Mouse (Mus musculus): ENCODE measurements at regions not wholly inside any gene's neighbourhood (a gene's known extent, or its start where the extent isn't known, plus 50 kb on each side); places are given as distances from the start of the nearest gene placed in this dataset.
"Not testable (repeated sequence)": the region's sequence is repeated elsewhere in the genome, so short reads cannot be mapped to it uniquely, and the experiment has no call there.

GRCm38 (mm10) chr2:116358145-116358544 is 292.5 kb upstream of the Meis2 start:
- no peak overlapping the region for H3K27ac ChIP-seq (ENCODE audit: insufficient read depth, low read length)
- H3K4me1 ChIP-seq (ENCODE audit: control insufficient read depth, insufficient read depth, low read length), result no peaks in the 10 kb centered on the region
- H3K4me3 ChIP-seq (ENCODE audit: insufficient read depth, low read length), result no peak overlapping the region
- no peak for TF ChIP-seq CTCF (IDR thresholded peaks at IDR 0.05; ENCODE audit: extremely low read depth, insufficient read depth, low read length)

GRCm38 (mm10) chr2:116348530-116348914 is 282.9 kb upstream of the Meis2 start:
- Histone ChIP-seq H3K4me3 (ENCODE audit: insufficient read depth, low read length) (no peak overlapping the region), H3K4me1 (ENCODE audit: control insufficient read depth, insufficient read depth, low read length) (no peaks in the 10 kb centered on the region), H3K27ac (ENCODE audit: insufficient read depth, low read length) (no peak overlapping the region)
- no peak for TF ChIP-seq CTCF (IDR thresholded peaks at IDR 0.05; ENCODE audit: extremely low read depth, insufficient read depth, low read length)
- TF ChIP-seq POLR2A (IDR thresholded peaks at IDR 0.05; ENCODE audit: extremely low read depth, insufficient read depth, low read length), result no peak

GRCm38 (mm10) chr2:116347827-116348529 is 282.3 kb upstream of the Meis2 start:
- Histone ChIP-seq H3K4me3 (ENCODE audit: insufficient read depth, low read length) (no peak overlapping the region), H3K4me1 (ENCODE audit: control insufficient read depth, insufficient read depth, low read length) (no peaks in the 10 kb centered on the region), H3K27ac (ENCODE audit: insufficient read depth, low read length) (no peak overlapping the region)
- no peak for TF ChIP-seq CTCF (IDR thresholded peaks at IDR 0.05; ENCODE audit: extremely low read depth, insufficient read depth, low read length)
- no peak for TF ChIP-seq POLR2A (IDR thresholded peaks at IDR 0.05; ENCODE audit: extremely low read depth, insufficient read depth, low read length)

DNA sequence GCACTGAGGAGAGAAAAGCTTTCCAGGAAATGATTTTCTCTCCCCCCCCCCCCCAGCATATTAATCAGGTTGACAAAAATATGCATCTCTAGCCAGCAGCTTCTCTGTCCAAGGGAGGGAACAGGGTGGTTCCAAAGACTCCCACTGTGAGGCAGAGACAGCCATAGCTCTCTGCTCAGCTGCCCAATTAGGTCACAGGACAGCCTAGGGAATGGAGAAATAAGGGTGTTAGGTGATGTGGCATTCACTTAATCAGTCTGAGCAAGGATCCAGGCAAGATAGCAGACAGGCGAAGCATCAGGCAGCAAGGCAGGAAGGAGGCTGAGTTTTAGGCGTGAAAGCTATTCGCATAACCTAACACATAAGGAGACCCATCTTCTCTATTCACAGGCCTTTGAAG is 266.2 kb upstream of the Meis2 start:
- no peak overlapping the region for H3K4me3 ChIP-seq (ENCODE audit: insufficient read depth, low read length)
- H3K27ac ChIP-seq (ENCODE audit: insufficient read depth, low read length), result no peak overlapping the region
- TF ChIP-seq POLR2A (IDR thresholded peaks at IDR 0.05; ENCODE audit: extremely low read depth, insufficient read depth, low read length) (no peak), CTCF (IDR thresholded peaks at IDR 0.05; ENCODE audit: extremely low read depth, insufficient read depth, low read length) (no peak)
- H3K4me1 ChIP-seq (ENCODE audit: control insufficient read depth, insufficient read depth, low read length), result no peaks in the 10 kb centered on the region

DNA sequence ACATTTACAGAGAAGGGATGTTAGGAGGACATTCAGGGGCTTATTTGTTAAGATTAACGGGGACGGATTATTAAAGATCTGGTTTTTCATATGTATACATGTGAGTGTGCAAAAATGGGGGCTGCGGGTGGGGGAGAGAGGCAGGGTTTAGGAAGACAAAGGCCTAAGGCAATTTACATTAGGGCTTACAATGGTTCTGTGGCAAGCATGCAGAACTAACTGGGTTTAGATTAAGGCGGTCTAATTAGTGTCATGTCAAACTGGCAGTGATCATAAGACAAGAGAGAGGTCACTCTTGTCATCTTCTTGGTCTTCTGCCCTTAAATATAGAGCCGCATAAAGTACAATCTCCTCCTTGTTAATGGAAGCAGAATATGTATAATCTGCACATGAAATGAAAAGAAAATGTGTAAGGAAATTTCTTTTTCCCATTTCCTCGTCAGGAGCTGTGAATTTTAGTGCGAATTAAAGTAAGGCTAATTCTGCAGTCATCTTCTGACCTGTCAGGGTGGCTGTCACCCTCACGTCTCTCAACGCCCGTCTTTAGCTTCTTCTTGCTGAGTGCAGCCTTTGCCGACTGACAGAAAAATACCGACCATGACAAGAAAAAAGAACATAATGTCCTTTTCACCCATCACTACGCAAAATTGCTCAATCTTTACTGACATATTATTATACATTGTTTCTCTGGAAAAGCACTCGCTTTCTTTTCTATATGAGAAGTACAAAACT is 256.6 kb upstream of the Meis2 start:
- Histone ChIP-seq H3K27ac (ENCODE audit: insufficient read depth, low read length) (no peak overlapping the region), H3K4me1 (ENCODE audit: control insufficient read depth, insufficient read depth, low read length) (no peaks in the 10 kb centered on the region), H3K4me3 (ENCODE audit: insufficient read depth, low read length) (no peak overlapping the region)
- TF ChIP-seq CTCF (IDR thresholded peaks at IDR 0.05; ENCODE audit: extremely low read depth, insufficient read depth, low read length), result no peak
- no peak for TF ChIP-seq POLR2A (IDR thresholded peaks at IDR 0.05; ENCODE audit: extremely low read depth, insufficient read depth, low read length)

- Histone ChIP-seq H3K4me1 (ENCODE audit: control insufficient read depth, insufficient read depth, low read length) (no peaks in the 10 kb centered on the region), H3K4me3 (ENCODE audit: insufficient read depth, low read length) (no peak overlapping the region), H3K27ac (ENCODE audit: insufficient read depth, low read length) (no peak overlapping the region)
- TF ChIP-seq CTCF (IDR thresholded peaks at IDR 0.05; ENCODE audit: extremely low read depth, insufficient read depth, low read length) (no peak), POLR2A (IDR thresholded peaks at IDR 0.05; ENCODE audit: extremely low read depth, insufficient read depth, low read length) (no peak)
These were observed 233.9 kb upstream of the Meis2 start for GRCm38 (mm10) chr2:116299551-116299950.

DNA sequence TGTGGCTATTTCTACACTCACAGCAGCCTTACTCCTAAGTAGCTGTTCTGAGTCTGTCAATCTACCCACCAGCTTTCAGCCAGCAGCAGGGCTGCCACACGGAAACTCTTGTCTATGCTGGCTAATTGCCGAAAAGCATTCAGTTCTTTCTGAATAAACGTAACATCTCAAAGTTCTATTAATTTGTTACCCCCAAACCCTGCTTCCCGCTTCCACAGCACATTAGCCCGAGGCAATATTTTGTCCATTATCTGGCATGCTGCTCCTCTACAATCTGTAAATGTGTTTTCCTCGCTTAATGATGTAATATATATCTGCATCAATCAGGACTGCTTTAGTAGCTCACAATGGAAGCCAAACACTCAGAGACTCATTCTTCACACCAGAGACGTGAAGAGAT is 224.2 kb upstream of the Meis2 start:
- Histone ChIP-seq H3K4me3 (ENCODE audit: insufficient read depth, low read length) (no peak overlapping the region), H3K4me1 (ENCODE audit: control insufficient read depth, insufficient read depth, low read length) (0 out of 2 replicates have a peak, but pooled peaks cover 2% of the 10 kb centered on the region), H3K27ac (ENCODE audit: insufficient read depth, low read length) (no peak overlapping the region)
- TF ChIP-seq CTCF (IDR thresholded peaks at IDR 0.05; ENCODE audit: extremely low read depth, insufficient read depth, low read length), result no peak
- no peak for TF ChIP-seq POLR2A (IDR thresholded peaks at IDR 0.05; ENCODE audit: extremely low read depth, insufficient read depth, low read length)

DNA sequence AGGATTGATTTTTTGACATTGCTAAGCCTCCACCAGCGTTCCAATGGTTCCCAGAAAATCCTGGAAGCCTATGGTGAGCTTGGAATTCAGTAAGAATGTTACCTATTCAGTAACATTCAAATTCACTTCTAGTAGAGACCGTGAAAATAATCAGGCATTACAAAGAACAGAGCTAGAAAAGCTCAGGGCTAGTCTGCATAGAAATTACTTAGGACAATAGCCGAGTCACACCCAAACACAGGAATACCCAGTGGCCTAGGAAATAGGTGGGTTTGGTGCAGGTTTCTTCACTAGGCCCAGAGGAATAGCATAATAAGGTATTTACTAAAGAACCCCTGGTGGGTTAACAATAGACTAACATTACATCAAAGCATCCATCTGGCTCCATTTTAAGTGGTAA is 177.6 kb upstream of the Meis2 start:
- not testable (repeated sequence) for H3K4me1 ChIP-seq (ENCODE audit: control insufficient read depth, insufficient read depth, low read length); H3K27ac ChIP-seq (ENCODE audit: insufficient read depth, low read length); H3K4me3 ChIP-seq (ENCODE audit: insufficient read depth, low read length)

- H3K4me1 ChIP-seq (ENCODE audit: control insufficient read depth, insufficient read depth, low read length), result no peaks in the 10 kb centered on the region
- no peak overlapping the region for H3K4me3 ChIP-seq (ENCODE audit: insufficient read depth, low read length)
- TF ChIP-seq POLR2A (IDR thresholded peaks at IDR 0.05; ENCODE audit: extremely low read depth, insufficient read depth, low read length) (no peak), CTCF (IDR thresholded peaks at IDR 0.05; ENCODE audit: extremely low read depth, insufficient read depth, low read length) (no peak)
- no peak overlapping the region for H3K27ac ChIP-seq (ENCODE audit: insufficient read depth, low read length)
These were observed 171.1 kb upstream of the Meis2 start for GRCm38 (mm10) chr2:116236731-116237130.

- H3K27ac ChIP-seq (ENCODE audit: insufficient read depth, low read length), result no peak overlapping the region
- no peaks in the 10 kb centered on the region for H3K4me1 ChIP-seq (ENCODE audit: control insufficient read depth, insufficient read depth, low read length)
- TF ChIP-seq POLR2A (IDR thresholded peaks at IDR 0.05; ENCODE audit: extremely low read depth, insufficient read depth, low read length) (no peak), CTCF (IDR thresholded peaks at IDR 0.05; ENCODE audit: extremely low read depth, insufficient read depth, low read length) (no peak)
- H3K4me3 ChIP-seq (ENCODE audit: insufficient read depth, low read length), result no peak overlapping the region
These were observed 167.2 kb upstream of the Meis2 start for GRCm38 (mm10) chr2:116232793-116233192.

Data from cortical plate, adult 2 months (tissue).